Mouse (Mus musculus) gastrocnemius, adult 18-20 months (tissue): ENCODE results near the gene Dsp. TPM values are rescaled to one million over a fixed set of nuclear protein-coding genes. Genes with fewer than 3 reads are reported as not detected.

ENCODE experiments used
- DNase-seq: peaks from one replicate; pipeline ENCODE4 v3.0.0; 2021; ENCODE audit warnings: low spot score
- long read RNA-seq, 2 experiments: library from polyadenylated mRNA; stranded (forward); transcript quantifications; one replicate each; pipeline ENCODE4 v2.0.0; 2021
- total RNA-seq, 2 experiments: library from RNA; stranded (reverse); gene quantifications; 2 replicates each; pipeline ENCODE4 v1.2.3; 2021

Dsp gene
- total RNA-seq, result under 1 TPM in 1 of 2 experiments, not detected in 1; 0.09 TPM
- long read RNA-seq, experiment 1, result 0 reads
- long read RNA-seq, experiment 2, result 0 reads

GRCm38 (mm10) chr13:38151069-38151588 lies at the start of gene Dsp:
Dsp (plus strand) TSS chr13:38151294.
- DNase-seq, result no peak

GRCm38 (mm10) chr13:38103406-38103805 lies 47.7 kb upstream of the Dsp start:
- DNase-seq, result no peak

- DNase-seq, result no peak
These were observed 46.6 kb upstream of the Dsp start for GRCm38 (mm10) chr13:38104501-38104900.

GRCm38 (mm10) chr13:38109081-38109480 lies 42.0 kb upstream of the Dsp start:
- DNase-seq, result no peak

GRCm38 (mm10) chr13:38122321-38122720 lies 28.8 kb upstream of the Dsp start:
- no peak for DNase-seq

GRCm38 (mm10) chr13:38123666-38124065 lies 27.4 kb upstream of the Dsp start:
- no peak for DNase-seq

- DNase-seq, result no peak
These were observed 23.4 kb upstream of the Dsp start for GRCm38 (mm10) chr13:38127683-38128082.

GRCm38 (mm10) chr13:38128246-38128645 lies 22.8 kb upstream of the Dsp start:
- no peak for DNase-seq

- DNase-seq, result no peak
These were observed 21.6 kb upstream of the Dsp start for GRCm38 (mm10) chr13:38129492-38129891.

- no peak for DNase-seq
These were observed 21.0 kb upstream of the Dsp start for GRCm38 (mm10) chr13:38130116-38130515.

GRCm38 (mm10) chr13:38133016-38133528 lies 18.0 kb upstream of the Dsp start:
- DNase-seq, result no peak

- DNase-seq, result no peak
These were observed 10.6 kb upstream of the Dsp start for GRCm38 (mm10) chr13:38140521-38140920.

- DNase-seq, result no peak
These were observed 6.0 kb upstream of the Dsp start for GRCm38 (mm10) chr13:38144962-38145713.

GRCm38 (mm10) chr13:38148348-38148747 lies 2.7 kb upstream of the Dsp start:
- no peak for DNase-seq

- no peak for DNase-seq
These were observed 756 bp downstream of the Dsp start for GRCm38 (mm10) chr13:38151671-38152428.

GRCm38 (mm10) chr13:38152429-38153035 lies 1.4 kb downstream of the Dsp start:
- DNase-seq, result no peak

- DNase-seq, result no peak
These were observed 4.4 kb downstream of the Dsp start for GRCm38 (mm10) chr13:38155523-38155922.

GRCm38 (mm10) chr13:38157635-38158034 lies 6.5 kb downstream of the Dsp start:
- no peak for DNase-seq

- no peak for DNase-seq
These were observed 10.9 kb downstream of the Dsp start for GRCm38 (mm10) chr13:38162002-38162401.

GRCm38 (mm10) chr13:38162668-38163067 lies 11.6 kb downstream of the Dsp start:
- DNase-seq, result peak; percentile 13

- no peak for DNase-seq
These were observed 13.8 kb downstream of the Dsp start for GRCm38 (mm10) chr13:38164932-38165331.

- DNase-seq, result no peak
These were observed 16.0 kb downstream of the Dsp start for GRCm38 (mm10) chr13:38167056-38167455.
